In genomic region chr1:41001154-41001949, GRCm38 (mm10) we compare ENCODE assay signal across 9 mouse cellular contexts.
A peak's percentile ranks its signal among the peaks of the same experiment; 100 is the strongest.
DNase-seq lines count a peak whose midpoint lies in the region; ATAC-seq lines count a peak whose summit lies in the region.
"Had no signal": no experiment of that assay in that cellular context is flagged by ENCODE, and none has a peak within 500 bp of the region (broad histone marks: within the 10 kb centered on the region; RNA-seq: fewer than 3 reads in every experiment).

No protein-coding gene starts in this region.

- H3K36me3 ChIP-seq in neural tube, embryonic 15.5 days: no peaks in the 10 kb centered on the region
- H3K36me3 ChIP-seq in embryonic facial prominence, embryonic 14.5 days (ENCODE audit: control insufficient read depth, insufficient read depth, low read length): no peaks in the 10 kb centered on the region
- no peaks in the 10 kb centered on the region for H3K36me3 ChIP-seq in kidney, embryonic 14.5 days (ENCODE audit: control insufficient read depth, insufficient read depth, low read length)
- no peaks in the 10 kb centered on the region for H3K36me3 ChIP-seq in limb, embryonic 13.5 days
- H3K36me3 ChIP-seq: liver, embryonic 13.5 days had no signal

- H3K4me2 ChIP-seq in neural tube, embryonic 15.5 days: no peak overlapping the region
- H3K4me2 ChIP-seq in embryonic facial prominence, embryonic 14.5 days (ENCODE audit: low read depth, low read length): peak overlapping the region; percentile 21; the same call in 1 of the 2 replicates
- H3K4me2 ChIP-seq in kidney, embryonic 14.5 days (replicated peaks; ENCODE audit: low read depth, low read length): no peak overlapping the region
- 0 out of 2 replicates have a peak overlapping the region, but pooled peaks have one; percentile 21 for H3K4me2 ChIP-seq in limb, embryonic 13.5 days (replicated peaks)
- H3K4me2 ChIP-seq: liver, embryonic 13.5 days had no signal

- ATAC-seq in neural tube, embryonic 15.5 days (ENCODE audit: low FRiP score): no peak
- ATAC-seq in embryonic facial prominence, embryonic 14.5 days (ENCODE audit: low read depth): peak; percentile 62; the same call in 1 of the 2 replicates
- ATAC-seq in kidney, embryonic 14.5 days (ENCODE audit: low FRiP score, low TSS enrichment): peak; percentile 77; the same call in 1 of the 2 replicates
- ATAC-seq in limb, embryonic 13.5 days (ENCODE audit: low FRiP score, low read depth): 0 out of 2 replicates have a peak, but pooled peaks have one; percentile 48
- ATAC-seq in activated CD4-positive, CD25-positive, alpha-beta regulatory T cell, adult 4 months: no peak

- H3K9me3 ChIP-seq in neural tube, embryonic 15.5 days (replicated peaks): no peaks in the 10 kb centered on the region
- no peaks in the 10 kb centered on the region for H3K9me3 ChIP-seq in embryonic facial prominence, embryonic 14.5 days (ENCODE audit: control insufficient read depth, low read length)
- no peaks in the 10 kb centered on the region for H3K9me3 ChIP-seq in kidney, embryonic 14.5 days (ENCODE audit: control insufficient read depth, low read length)
- H3K9me3 ChIP-seq in limb, embryonic 13.5 days: no peaks in the 10 kb centered on the region
- H3K9me3 ChIP-seq: liver, embryonic 13.5 days had no signal

- H3K27me3 ChIP-seq in neural tube, embryonic 15.5 days (replicated peaks): no peaks in the 10 kb centered on the region
- no peaks in the 10 kb centered on the region for H3K27me3 ChIP-seq in embryonic facial prominence, embryonic 14.5 days (replicated peaks; ENCODE audit: control insufficient read depth, insufficient read depth, low read length)
- no peaks in the 10 kb centered on the region for H3K27me3 ChIP-seq in kidney, embryonic 14.5 days (ENCODE audit: control insufficient read depth, insufficient read depth, low read length)
- H3K27me3 ChIP-seq in limb, embryonic 13.5 days: no peaks in the 10 kb centered on the region
- H3K27me3 ChIP-seq: liver, embryonic 13.5 days had no signal

- DNase-seq in neural tube, embryonic 10.5 days (ENCODE audit: extremely low spot score, low spot score): peak; percentile 26
- peak; percentile 79 for DNase-seq in embryonic facial prominence, embryonic 14.5 days (ENCODE audit: low spot score)
- peak; percentile 74 for DNase-seq in right cerebral cortex, postnatal 4 days
- no peak for DNase-seq in thymus, postnatal 14 days
- DNase-seq: liver, embryonic 13.5 days had no signal

- peaks cover 4% of the 10 kb centered on the region; the same call in 1 of the 2 replicates for H3K4me1 ChIP-seq in neural tube, embryonic 15.5 days
- H3K4me1 ChIP-seq in embryonic facial prominence, embryonic 14.5 days (ENCODE audit: control insufficient read depth, insufficient read depth, low read length): peaks cover 5% of the 10 kb centered on the region; the same call in 1 of the 2 replicates
- H3K4me1 ChIP-seq in kidney, embryonic 14.5 days (ENCODE audit: control insufficient read depth, insufficient read depth, low read length): no peaks in the 10 kb centered on the region
- peaks cover 7% of the 10 kb centered on the region; the same call in 1 of the 2 replicates for H3K4me1 ChIP-seq in limb, embryonic 13.5 days
- H3K4me1 ChIP-seq: liver, embryonic 13.5 days had no signal

- H3K4me3 ChIP-seq in neural tube, embryonic 15.5 days (replicated peaks): no peak overlapping the region
- H3K4me3 ChIP-seq in embryonic facial prominence, embryonic 14.5 days (ENCODE audit: low read depth, low read length): no peak overlapping the region
- no peak overlapping the region for H3K4me3 ChIP-seq in kidney, embryonic 14.5 days (ENCODE audit: low read length)
- H3K4me3 ChIP-seq in limb, embryonic 13.5 days: no peak overlapping the region
- H3K4me3 ChIP-seq: liver, embryonic 13.5 days had no signal

- no peak overlapping the region for H3K27ac ChIP-seq in neural tube, embryonic 15.5 days (replicated peaks)
- no peak overlapping the region for H3K27ac ChIP-seq in embryonic facial prominence, embryonic 14.5 days (replicated peaks; ENCODE audit: low read depth, low read length)
- no peak overlapping the region for H3K27ac ChIP-seq in kidney, embryonic 14.5 days (ENCODE audit: low read depth, low read length)
- H3K27ac ChIP-seq in limb, embryonic 13.5 days: no peak overlapping the region
- H3K27ac ChIP-seq: liver, embryonic 13.5 days had no signal

- no peak overlapping the region for H3K9ac ChIP-seq in neural tube, embryonic 15.5 days (replicated peaks)
- H3K9ac ChIP-seq in embryonic facial prominence, embryonic 14.5 days (ENCODE audit: low read depth, low read length): no peak overlapping the region
- no peak overlapping the region for H3K9ac ChIP-seq in kidney, embryonic 14.5 days (ENCODE audit: low read depth, low read length)
- no peak overlapping the region for H3K9ac ChIP-seq in limb, embryonic 13.5 days
- H3K9ac ChIP-seq: liver, embryonic 13.5 days had no signal

- 47% methylated on average over 13 of the region's 13 CpGs for WGBS in neural tube, embryonic 15.5 days
- 49% methylated on average over 13 of the region's 13 CpGs for WGBS in embryonic facial prominence, embryonic 14.5 days
- WGBS in kidney, embryonic 14.5 days: 40% methylated on average over 13 of the region's 13 CpGs
- 53% methylated on average over 13 of the region's 13 CpGs for WGBS in limb, embryonic 13.5 days

Comparison
In these comparisons a context has a peak if more than half of its experiments do, and no peak if none do; other contexts are left out.
1. ATAC-seq: peak in embryonic facial prominence, embryonic 14.5 days (single experiment), kidney, embryonic 14.5 days (single experiment) and limb, embryonic 13.5 days (single experiment); none in neural tube, embryonic 15.5 days (single experiment) and activated CD4-positive, CD25-positive, alpha-beta regulatory T cell, adult 4 months (single experiment).
2. H3K4me2 ChIP-seq: peak in embryonic facial prominence, embryonic 14.5 days (single experiment) and limb, embryonic 13.5 days (single experiment); none in neural tube, embryonic 15.5 days (single experiment) and kidney, embryonic 14.5 days (single experiment).